Mouse (Mus musculus) Patski (cell line): ENCODE measurements around the gene Ubr4. TPM values are rescaled to one million over a fixed set of nuclear protein-coding genes. Genes with fewer than 3 reads are reported as not detected.

Experiments
- ATAC-seq: fragments of 100-300 bp; one replicate; pipeline ENCODE4 v1.8.0; 2021
- CTCF ChIA-PET: fragments of 350-600 bp; sonication (Branson Sonifier 250); formaldehyde crosslinking; loops from one replicate; lab custom pipeline; 2022; ENCODE audit warnings: inconsistent platforms; lab: Charles Lee
- POLR2A ChIA-PET: fragments of 350-600 bp; sonication (Branson Sonifier 250); formaldehyde crosslinking; loops from one replicate; lab custom pipeline; 2022; ENCODE audit warnings: antibody characterized with exemption, inconsistent platforms; lab: Charles Lee
- DNase-seq: peaks from one replicate; pipeline ENCODE4 v3.0.0-alpha.2; 2011; ENCODE audit warnings: low read depth, low spot score
- H3K27me3 ChIP-seq: fragments of 371-371 bp; one replicate; pipeline ENCODE4 v1.5.1; 2021
- CTCF ChIP-seq: fragments of 100-300 bp; IDR thresholded peaks from one replicate; pipeline ENCODE4 v1.5.1; 2021
- in situ Hi-C: fragments of 300-500 bp; cut with MboI; formaldehyde crosslinking; loops from 3 replicates; pipeline ENCODE4 v1.11.1; 2018; ENCODE audit warnings: low pct_unique_long_range_greater_than_20kb, mixed read lengths
- polyA plus RNA-seq: library from polyadenylated mRNA; unstranded; gene quantifications from one replicate; pipeline ENCODE4 v1.2.3, GENCODE M21; 2021

Ubr4 gene
- polyA plus RNA-seq, 1 experiment from 2014 or later: 100 TPM

DNA sequence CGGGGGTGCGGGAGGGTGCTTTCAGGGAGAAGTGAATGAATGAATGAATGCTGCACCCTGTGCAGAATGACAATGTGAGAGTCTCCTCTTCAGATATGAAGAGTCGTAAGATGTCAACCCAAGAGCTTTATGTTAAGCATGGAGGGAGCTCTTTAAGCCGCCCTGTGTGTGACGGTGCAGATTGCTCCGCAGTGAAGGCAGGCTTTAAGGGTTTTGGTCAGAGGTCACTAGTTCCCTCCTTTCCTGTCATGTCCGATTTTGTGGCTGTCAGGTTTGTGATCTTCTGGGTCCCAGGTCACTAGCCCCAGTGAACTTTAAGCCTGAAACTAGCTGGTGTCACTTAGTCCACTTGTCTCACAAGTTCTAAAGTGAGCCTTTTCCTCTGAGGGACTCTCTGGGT, 423 bp downstream of the Ubr4 start:
- in situ Hi-C loops: loop anchor here (10.0 kb wide), 1 partner anchor 58 kb away; no protein-coding TSS in a partner anchor
- DNase-seq (no peak), ATAC-seq (no peak)
- TF ChIP-seq CTCF: no peak
- CTCF ChIA-PET: no interaction called here
- POLR2A ChIA-PET: no interaction called here
- H3K27me3 ChIP-seq: no peaks in the 10 kb centered on the region

DNA sequence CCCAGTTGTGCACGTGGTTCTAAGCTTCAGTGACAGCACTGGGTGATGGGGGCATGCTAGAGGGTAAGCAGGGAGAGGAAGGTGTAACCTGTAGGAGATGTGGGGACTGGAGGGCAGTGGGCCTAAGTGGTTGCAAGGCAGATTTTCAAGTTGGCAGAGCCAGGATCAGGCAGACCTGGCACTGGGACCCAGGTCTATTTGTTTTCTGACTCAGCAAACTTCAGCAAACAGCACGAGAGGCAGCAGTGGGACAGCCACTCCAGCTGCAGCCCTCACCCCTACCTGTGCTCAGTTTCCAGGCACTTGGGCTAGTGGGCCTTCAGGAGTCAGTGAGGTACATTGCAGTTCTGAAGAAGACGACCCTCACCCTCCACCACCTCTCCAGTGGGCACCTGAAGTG, 4.8 kb downstream of the Ubr4 start:
- ChIA-PET POLR2A (interaction anchor here (0.7 kb wide), 1 partner anchor 94 kb away, joined by 3 read pairs; no protein-coding TSS in a partner anchor), CTCF (no interaction called here)
- ATAC-seq (no peak), DNase-seq (no peak)
- H3K27me3 ChIP-seq: no peaks in the 10 kb centered on the region
- no peak for TF ChIP-seq CTCF
- in situ Hi-C loops: loop anchor here (10.0 kb wide), 1 partner anchor 62 kb away; no protein-coding TSS in a partner anchor

DNA sequence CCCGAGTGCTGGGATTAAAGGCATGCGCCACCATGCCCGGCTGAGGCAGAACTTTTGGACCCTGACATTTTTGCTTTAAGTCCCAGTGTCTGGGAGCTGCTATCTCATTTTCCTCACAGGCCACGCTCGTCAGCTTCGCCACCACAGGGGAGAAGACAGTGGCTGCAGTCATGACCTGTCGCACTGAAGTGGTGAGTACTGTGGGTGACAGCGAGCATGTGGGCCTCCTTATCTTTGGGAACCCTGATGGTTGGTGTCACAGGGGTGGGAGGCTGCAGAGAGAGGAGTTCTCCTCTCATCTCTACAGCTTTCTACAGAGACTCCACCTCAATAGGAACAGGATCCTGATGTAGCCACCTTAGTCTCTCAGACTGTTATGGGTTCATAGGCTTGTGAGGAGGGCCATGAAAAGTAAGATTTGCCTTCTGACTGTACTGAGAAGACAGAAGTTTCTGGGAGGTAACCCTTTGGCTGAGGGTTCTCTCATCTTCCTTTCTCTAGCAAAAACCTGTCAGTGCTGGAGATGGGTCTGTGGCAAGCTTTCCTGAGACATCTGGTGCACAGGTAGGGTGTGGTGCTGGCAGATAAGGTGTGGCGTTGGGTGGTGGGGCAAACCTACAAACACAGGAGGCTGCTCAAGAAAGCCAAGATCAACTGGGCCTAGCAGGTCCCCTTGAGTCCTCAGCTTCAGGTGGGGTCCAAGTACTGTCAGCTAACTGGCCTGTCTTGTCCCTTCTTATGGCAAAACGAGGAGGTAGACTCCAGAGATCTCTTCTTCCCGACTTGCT, 8.5 kb downstream of the Ubr4 start:
- H3K27me3 ChIP-seq: no peaks in the 10 kb centered on the region
- POLR2A ChIA-PET: interaction anchor here (0.9 kb wide), 1 partner anchor 9 kb away, joined by 4 read pairs; the partner anchor contains the start of genes Emc1, Mrto4 and Ubr4
- TF ChIP-seq CTCF: no peak

DNA sequence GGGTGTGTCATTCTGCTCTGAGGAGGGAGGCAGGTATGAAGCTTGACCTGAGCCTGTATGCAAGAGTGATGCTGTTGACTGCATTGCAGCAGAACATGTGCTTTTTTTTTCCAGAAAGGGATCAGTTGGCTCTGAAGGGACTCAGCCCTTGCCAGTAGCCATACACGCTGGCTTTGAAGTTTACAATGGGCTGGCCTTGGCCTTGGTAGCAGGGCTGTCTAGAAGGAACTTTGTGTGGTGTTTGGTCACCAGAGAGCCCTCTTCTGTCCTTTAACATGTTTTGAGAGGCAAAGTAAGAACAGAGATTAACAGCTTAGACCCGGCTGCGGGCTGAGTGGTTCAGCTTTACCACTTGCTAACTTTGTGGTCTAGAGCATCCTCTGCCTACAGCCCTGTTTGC, 14.9 kb downstream of the Ubr4 start:
- ChIA-PET POLR2A (no interaction called here), CTCF (interaction anchor here (1.1 kb wide), 2 partner anchors 9 to 37 kb away, joined by 4 read pairs; no protein-coding TSS in a partner anchor)
- no peaks in the 10 kb centered on the region for H3K27me3 ChIP-seq
- DNase-seq (no peak), ATAC-seq (no peak)
- in situ Hi-C loops: no loop called here
- TF ChIP-seq CTCF: no peak

More for the DNA sequence above, 8.5 kb downstream of the Ubr4 start:
- ATAC-seq: no peak
- no peak for DNase-seq
- in situ Hi-C loops: no loop called here
- CTCF ChIA-PET: no interaction called here

DNA sequence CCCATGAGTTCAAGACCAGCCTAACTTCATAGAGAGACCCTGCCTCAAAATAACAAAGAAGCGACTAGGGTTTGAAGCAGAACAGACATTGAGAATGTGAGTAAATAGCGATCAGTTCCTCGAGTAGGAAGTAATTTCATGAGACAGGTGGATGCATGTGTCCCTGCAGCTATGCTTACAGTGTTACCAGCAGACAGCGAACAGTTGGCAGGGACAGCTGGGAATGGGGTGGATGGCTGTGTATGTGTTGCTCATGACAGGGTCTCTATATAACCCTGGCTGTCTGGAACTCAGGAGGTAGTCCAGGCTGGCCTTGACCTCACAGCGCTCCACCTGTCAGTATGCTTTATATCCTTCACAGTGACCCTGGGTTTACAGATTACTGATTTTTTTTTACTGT, 15.6 kb downstream of the Ubr4 start:
- in situ Hi-C loops: no loop called here
- TF ChIP-seq CTCF: no peak
- no peak for DNase-seq
- ChIA-PET CTCF (interaction anchor here (1.1 kb wide), 1 partner anchor 9 kb away, joined by 4 read pairs; no protein-coding TSS in a partner anchor), POLR2A (no interaction called here)
- ATAC-seq: no peak
- no peaks in the 10 kb centered on the region for H3K27me3 ChIP-seq

DNA sequence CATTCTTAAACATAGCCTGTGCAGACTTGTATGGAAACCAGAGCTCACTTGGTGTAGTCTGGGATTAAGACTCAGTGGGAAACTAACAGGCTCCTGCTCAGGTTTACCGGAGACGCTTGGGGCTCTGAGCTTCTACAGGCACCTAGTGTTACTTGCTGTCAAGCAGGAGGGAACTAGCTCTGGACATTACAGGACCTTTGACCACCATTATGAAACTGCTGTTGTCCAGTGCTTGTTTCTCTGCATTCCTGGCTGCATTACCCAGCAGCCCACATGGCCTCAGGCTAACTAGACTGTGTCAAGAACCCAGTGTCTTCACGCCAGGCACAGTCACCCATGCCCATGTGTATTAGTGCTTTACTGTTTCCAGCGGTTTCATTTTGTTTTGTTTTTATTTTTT, 20.7 kb downstream of the Ubr4 start:
- TF ChIP-seq CTCF: no peak
- CTCF ChIA-PET: no interaction called here
- POLR2A ChIA-PET: no interaction called here
- DNase-seq: no peak
- H3K27me3 ChIP-seq: no peaks in the 10 kb centered on the region
- in situ Hi-C loops: no loop called here
- ATAC-seq: no peak

DNA sequence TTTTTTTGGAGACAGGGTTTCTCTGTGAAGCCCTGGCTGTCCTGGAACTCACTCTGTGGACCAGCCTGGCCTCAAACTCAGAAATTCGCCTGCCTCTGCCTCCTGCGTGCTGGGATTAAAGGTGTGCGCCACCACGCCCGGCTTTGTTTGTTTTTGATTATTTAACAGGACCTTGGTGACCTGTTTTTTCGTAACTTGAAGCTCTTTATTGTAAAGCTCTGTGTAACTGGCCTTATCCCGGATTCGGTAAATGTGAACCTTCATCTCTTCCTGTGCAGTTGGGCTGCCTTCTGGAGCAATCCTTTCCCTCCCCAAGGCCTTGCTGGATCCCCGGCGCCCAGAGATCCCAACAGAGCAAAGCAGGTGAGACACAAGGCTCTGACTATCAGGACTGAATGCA, 21.1 kb downstream of the Ubr4 start:
- no peak for DNase-seq
- no peaks in the 10 kb centered on the region for H3K27me3 ChIP-seq
- in situ Hi-C loops: no loop called here
- ChIA-PET POLR2A (no interaction called here), CTCF (no interaction called here)
- no peak for ATAC-seq
- TF ChIP-seq CTCF: no peak

DNA sequence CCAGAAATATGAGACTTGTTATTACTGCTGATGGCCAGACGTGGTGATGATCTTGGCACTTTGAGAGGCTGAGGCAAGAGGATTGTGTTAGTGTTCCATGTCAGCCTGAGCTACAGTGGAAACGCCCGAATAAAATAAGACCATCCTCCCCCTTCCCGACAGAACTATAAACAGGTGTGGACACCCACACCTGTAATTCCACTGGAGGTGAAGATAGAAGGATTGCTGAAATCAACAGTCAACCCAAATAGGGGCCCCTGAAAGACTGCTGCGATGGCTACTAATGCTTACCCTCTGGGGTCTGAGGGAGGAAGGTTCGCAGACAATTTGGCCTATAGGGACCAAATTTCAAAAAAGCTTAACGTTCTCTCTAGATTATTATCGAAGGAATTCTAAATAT, 27.3 kb downstream of the Ubr4 start:
- ChIA-PET POLR2A (no interaction called here), CTCF (no interaction called here)
- DNase-seq: no peak
- H3K27me3 ChIP-seq: no peaks in the 10 kb centered on the region
- in situ Hi-C loops: no loop called here
- no peak for ATAC-seq
- no peak for TF ChIP-seq CTCF

DNA sequence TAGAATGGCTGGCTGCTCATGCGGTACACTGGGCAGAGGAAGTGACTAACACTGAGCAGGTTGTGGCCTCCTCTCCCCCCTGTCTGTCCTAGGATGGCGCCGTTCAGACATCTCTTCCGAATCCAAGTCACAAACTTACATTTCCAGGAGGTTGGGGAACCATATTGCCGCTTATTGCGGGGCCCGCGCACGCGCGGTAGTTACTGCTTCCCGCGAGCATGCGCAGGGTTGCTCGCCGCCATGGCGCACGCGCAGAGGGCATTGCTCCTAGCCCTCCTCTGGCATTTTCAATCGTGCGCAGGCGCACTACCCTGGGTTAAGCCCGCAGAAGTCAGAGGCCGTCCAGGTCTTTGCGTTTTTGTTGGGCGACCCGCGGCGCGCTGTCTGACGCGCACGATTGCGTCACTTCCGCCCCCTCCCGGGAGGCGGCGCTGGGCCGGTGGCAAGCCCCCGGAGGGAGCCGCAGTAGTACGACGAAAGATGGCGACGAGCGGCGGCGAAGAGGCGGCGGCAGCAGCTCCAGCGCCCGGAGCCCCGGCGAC, 27.9 kb downstream of the Ubr4 start:
- TF ChIP-seq CTCF: no peak
- CTCF ChIA-PET: no interaction called here
- peak; percentile 97 for DNase-seq
- H3K27me3 ChIP-seq: no peaks in the 10 kb centered on the region
- ATAC-seq: peak; percentile 79
- in situ Hi-C loops: no loop called here
- POLR2A ChIA-PET: no interaction called here

DNA sequence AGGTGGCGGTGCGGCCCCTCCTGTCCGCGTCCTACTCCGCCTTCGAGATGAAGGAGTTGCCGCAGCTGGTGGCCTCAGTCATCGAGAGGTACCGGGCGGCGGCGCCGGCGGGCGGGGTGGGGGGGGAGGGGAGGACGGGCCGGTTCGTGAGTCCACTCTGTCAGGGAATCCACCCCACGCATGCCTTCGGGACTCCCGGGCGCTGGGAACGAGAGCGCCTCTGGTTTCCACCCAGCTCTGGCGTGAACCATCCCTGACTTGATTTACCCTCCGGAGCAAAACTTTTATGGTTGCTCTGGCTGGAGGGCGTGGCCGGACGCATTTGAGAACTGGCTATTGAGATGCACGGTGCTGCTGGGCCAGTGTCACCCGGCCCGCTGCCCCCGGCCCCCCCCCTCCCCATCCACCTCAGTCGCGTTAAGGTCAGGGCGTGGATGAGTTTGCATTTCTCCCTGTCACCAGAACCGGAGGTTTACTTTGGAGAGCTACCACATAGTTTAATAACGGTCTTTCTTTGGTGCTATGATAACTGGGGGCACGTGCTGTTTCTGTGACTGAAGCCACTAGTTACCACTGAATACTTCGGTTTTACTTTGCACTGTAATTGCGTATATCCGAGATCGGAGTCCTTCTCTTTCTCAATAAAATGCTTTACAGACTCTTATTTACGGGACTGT, 28.5 kb downstream of the Ubr4 start:
- in situ Hi-C loops: no loop called here
- ChIA-PET POLR2A (no interaction called here), CTCF (no interaction called here)
- H3K27me3 ChIP-seq: no peaks in the 10 kb centered on the region
- no peak for TF ChIP-seq CTCF
- DNase-seq (no peak), ATAC-seq (peak; percentile 39)

DNA sequence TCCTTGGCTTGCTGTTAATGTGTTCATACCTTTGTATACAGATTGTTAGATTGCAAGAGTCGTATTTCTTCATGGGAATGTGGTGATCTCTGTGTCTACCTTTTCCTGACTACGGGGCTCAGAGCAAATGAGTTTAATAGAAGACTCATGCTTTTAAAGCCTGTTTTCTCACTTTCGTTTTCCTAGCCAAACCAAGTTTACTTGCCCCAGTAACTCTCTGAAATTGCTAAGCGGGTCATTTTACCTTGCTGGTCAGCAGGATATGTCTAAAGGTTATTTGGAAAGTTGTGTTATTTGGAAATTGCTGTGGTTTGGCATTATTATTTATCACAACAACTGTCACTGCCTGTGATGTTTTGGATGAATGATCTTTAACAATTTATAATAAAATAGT, 29.0 kb downstream of the Ubr4 start:
- DNase-seq (no peak), ATAC-seq (no peak)
- H3K27me3 ChIP-seq: no peaks in the 10 kb centered on the region
- in situ Hi-C loops: no loop called here
- TF ChIP-seq CTCF: no peak
- CTCF ChIA-PET: no interaction called here
- POLR2A ChIA-PET: no interaction called here
